Mouse (Mus musculus): ENCODE measurements around the gene Rbm47. TPM values are rescaled to one million over a fixed set of nuclear protein-coding genes. Genes with fewer than 3 reads are reported as not detected.

Gene Rbm47
- total RNA-seq, 2 experiments from 2014 or later, result 1.7 TPM

- no peak for TF ChIP-seq CTCF (conservative IDR thresholded peaks at IDR 0.05)
- no peak for DNase-seq (ENCODE audit: low spot score in 2 of 2)
- no peak overlapping the region for H3K4me3 ChIP-seq
- H3K27ac ChIP-seq, result no peak overlapping the region
Observed at GRCm38 (mm10) chr5:66134578-66134977, 38.3 kb downstream of the Rbm47 start.

GRCm38 (mm10) chr5:66128948-66129347 lies 44.0 kb downstream of the Rbm47 start:
- Histone ChIP-seq H3K4me3 (no peak overlapping the region), H3K27ac (no peak overlapping the region)
- DNase-seq (ENCODE audit: low spot score in 2 of 2), result no peak
- TF ChIP-seq CTCF (conservative IDR thresholded peaks at IDR 0.05), result no peak

GRCm38 (mm10) chr5:66125418-66125817 lies 47.5 kb downstream of the Rbm47 start:
- no peak overlapping the region for H3K4me3 ChIP-seq
- no peak for TF ChIP-seq CTCF (conservative IDR thresholded peaks at IDR 0.05)
- H3K27ac ChIP-seq, result no peak overlapping the region
- DNase-seq (ENCODE audit: low spot score in 2 of 2), result no peak

- Histone ChIP-seq H3K4me3 (no peak overlapping the region), H3K27ac (no peak overlapping the region)
- no peak for TF ChIP-seq CTCF (conservative IDR thresholded peaks at IDR 0.05)
- no peak for DNase-seq (ENCODE audit: low spot score in 2 of 2)
Observed at GRCm38 (mm10) chr5:66124931-66125330, 48.0 kb downstream of the Rbm47 start.

GRCm38 (mm10) chr5:66124089-66124400 lies 48.9 kb downstream of the Rbm47 start:
- Histone ChIP-seq H3K27ac (no peak overlapping the region), H3K4me3 (no peak overlapping the region)
- no peak for DNase-seq (ENCODE audit: low spot score in 2 of 2)
- no peak for TF ChIP-seq CTCF (conservative IDR thresholded peaks at IDR 0.05)

- no peak overlapping the region for H3K27ac ChIP-seq
- H3K4me3 ChIP-seq, result no peak overlapping the region
- TF ChIP-seq CTCF (conservative IDR thresholded peaks at IDR 0.05), result no peak
- DNase-seq (ENCODE audit: low spot score in 2 of 2), result no peak
Observed at GRCm38 (mm10) chr5:66123295-66124088, 49.4 kb downstream of the Rbm47 start.

GRCm38 (mm10) chr5:66121255-66121654 lies 51.7 kb downstream of the Rbm47 start:
- Histone ChIP-seq H3K4me3 (no peak overlapping the region), H3K27ac (no peak overlapping the region)
- no peak for TF ChIP-seq CTCF (conservative IDR thresholded peaks at IDR 0.05)
- no peak for DNase-seq (ENCODE audit: low spot score in 2 of 2)

GRCm38 (mm10) chr5:66114751-66115150 lies 58.2 kb downstream of the Rbm47 start:
- Histone ChIP-seq H3K27ac (no peak overlapping the region), H3K4me3 (no peak overlapping the region)
- no peak for DNase-seq (ENCODE audit: low spot score in 2 of 2)
- no peak for TF ChIP-seq CTCF (conservative IDR thresholded peaks at IDR 0.05)

GRCm38 (mm10) chr5:66114208-66114607 lies 58.7 kb downstream of the Rbm47 start:
- no peak for DNase-seq (ENCODE audit: low spot score in 2 of 2)
- H3K4me3 ChIP-seq, result no peak overlapping the region
- TF ChIP-seq CTCF (conservative IDR thresholded peaks at IDR 0.05), result no peak
- no peak overlapping the region for H3K27ac ChIP-seq

GRCm38 (mm10) chr5:66112059-66112458 lies 60.9 kb downstream of the Rbm47 start:
- no peak for TF ChIP-seq CTCF (conservative IDR thresholded peaks at IDR 0.05)
- H3K4me3 ChIP-seq, result no peak overlapping the region
- DNase-seq (ENCODE audit: low spot score in 2 of 2), result no peak

GRCm38 (mm10) chr5:66106372-66106771 lies 66.5 kb downstream of the Rbm47 start:
- DNase-seq (ENCODE audit: low spot score in 2 of 2), result no peak
- H3K27ac ChIP-seq, result no peak overlapping the region
- no peak for TF ChIP-seq CTCF (conservative IDR thresholded peaks at IDR 0.05)
- no peak overlapping the region for H3K4me3 ChIP-seq

More at GRCm38 (mm10) chr5:66112059-66112458, 60.9 kb downstream of the Rbm47 start:
- H3K27ac ChIP-seq, result no peak overlapping the region

GRCm38 (mm10) chr5:66105946-66106345 lies 67.0 kb downstream of the Rbm47 start:
- no peak overlapping the region for H3K4me3 ChIP-seq
- TF ChIP-seq CTCF (conservative IDR thresholded peaks at IDR 0.05), result no peak
- DNase-seq (ENCODE audit: low spot score in 2 of 2), result no peak
- no peak overlapping the region for H3K27ac ChIP-seq

GRCm38 (mm10) chr5:66105366-66105765 lies 67.6 kb downstream of the Rbm47 start:
- no peak for TF ChIP-seq CTCF (conservative IDR thresholded peaks at IDR 0.05)
- DNase-seq (ENCODE audit: low spot score in 2 of 2), result no peak
- H3K27ac ChIP-seq, result no peak overlapping the region
- no peak overlapping the region for H3K4me3 ChIP-seq

GRCm38 (mm10) chr5:66103386-66103785 lies 69.5 kb downstream of the Rbm47 start:
- no peak overlapping the region for H3K27ac ChIP-seq
- no peak for TF ChIP-seq CTCF (conservative IDR thresholded peaks at IDR 0.05)
- DNase-seq (ENCODE audit: low spot score in 2 of 2), result no peak
- no peak overlapping the region for H3K4me3 ChIP-seq
